Mouse (Mus musculus) lung, embryonic 15.5 days (tissue): Measurements from ENCODE around the gene Ptges2. TPM values are rescaled to one million over a fixed set of nuclear protein-coding genes. Genes with fewer than 3 reads are reported as not detected.
A peak's percentile ranks its signal among the peaks of the same experiment; 100 is the strongest.

Experiments
- ATAC-seq: fragments of 200-750 bp; cut with Nextera tagmentation; 2 replicates; pipeline ENCODE4 v1.8.0; 2017; ENCODE audit warnings: moderate number of reproducible peaks, borderline replicate concordance; ENCODE audit not compliant: low FRiP score, low TSS enrichment; ENCODE audit errors: extremely low read depth
- H3K27ac ChIP-seq: fragments of 300-500 bp; sonication (generic); 2 replicates; pipeline ENCODE4 v1.5.1; 2015; ENCODE audit warnings: moderate library complexity, mild to moderate bottlenecking, inconsistent platforms
- H3K27me3 ChIP-seq: fragments of 300-500 bp; sonication (generic); 2 replicates; pipeline ENCODE4 v1.6.1; 2015; ENCODE audit warnings: inconsistent platforms
- H3K36me3 ChIP-seq: fragments of 300-500 bp; sonication (generic); 2 replicates; pipeline ENCODE4 v1.6.1; 2015; ENCODE audit warnings: inconsistent platforms
- H3K4me1 ChIP-seq: fragments of 300-500 bp; sonication (generic); 2 replicates; pipeline ENCODE4 v1.6.1; 2015; ENCODE audit warnings: inconsistent platforms
- H3K4me2 ChIP-seq: fragments of 300-500 bp; sonication (generic); 2 replicates; pipeline ENCODE4 v1.6.1; 2015; ENCODE audit warnings: inconsistent platforms, mild to moderate bottlenecking, moderate library complexity
- H3K4me3 ChIP-seq: fragments of 300-500 bp; sonication (generic); 2 replicates; pipeline ENCODE4 v1.5.1; 2015; ENCODE audit warnings: mild to moderate bottlenecking, inconsistent platforms
- H3K9ac ChIP-seq: fragments of 300-500 bp; sonication (generic); 2 replicates; pipeline ENCODE4 v1.6.1; 2015; ENCODE audit warnings: inconsistent platforms
- H3K9me3 ChIP-seq: fragments of 300-500 bp; sonication (generic); 2 replicates; pipeline ENCODE4 v1.6.1; 2016; ENCODE audit warnings: inconsistent platforms
- WGBS: fragments of 180-500 bp; shearing (Covaris S2); methylation state at CpG from one replicate; pipeline ENCODE4 v1.1.7; 2015; 5-methylcytosine and 5-hydroxymethylcytosine counted together
- polyA plus RNA-seq: library from polyadenylated mRNA; unstranded; fragments of >200 nt; fragmentation: Nextera tagmentation; extraction: Ambion mirVana; gene quantifications from 2 replicates; pipeline ENCODE4 v1.2.1, GENCODE M21; 2015

The Ptges2 gene
- polyA plus RNA-seq = 22.6 and 25.4 TPM in 2 replicates

DNA sequence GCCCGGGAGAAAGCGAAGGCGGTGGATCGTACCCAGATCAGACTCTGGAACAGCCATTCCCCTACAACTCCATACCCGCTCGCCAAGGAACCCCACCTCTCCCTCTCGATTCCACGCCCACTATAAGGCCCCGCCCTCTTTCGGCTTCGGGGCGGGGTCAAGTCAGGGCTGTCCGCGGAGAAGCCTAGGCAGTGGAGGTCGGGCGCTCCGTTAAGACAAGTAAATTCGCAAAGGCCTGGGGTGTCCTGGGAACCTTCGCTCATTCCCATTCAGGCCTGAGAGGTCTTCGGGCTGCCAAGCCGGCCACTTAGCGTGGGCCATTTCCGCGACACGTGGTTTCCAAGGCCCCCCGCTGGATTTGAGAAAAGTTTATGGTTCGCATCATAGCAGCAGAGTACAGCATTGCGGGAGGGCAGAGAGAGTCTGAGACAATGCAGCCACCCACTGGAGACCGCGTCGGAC, at the start of gene Ptges2:
Ptges2 (plus strand) TSS at position 413 of the 462 bp plus-strand sequence.
- peak; percentile 92 for ATAC-seq
- H3K9ac ChIP-seq = peak within 1 kb of the TSS; percentile 72
- peak within 1 kb of the TSS; percentile 96 for H3K27ac ChIP-seq
- H3K27me3 ChIP-seq = no peaks in the 10 kb centered on the region
- H3K4me2 ChIP-seq = peak within 1 kb of the TSS; percentile 88
- H3K4me3 ChIP-seq = peak within 1 kb of the TSS; percentile 78
- no peaks in the 10 kb centered on the region for H3K36me3 ChIP-seq
- no peaks in the 10 kb centered on the region for H3K9me3 ChIP-seq
- WGBS = under 1% methylated on average over 31 of the region's 31 CpGs
- peaks cover 15% of the 10 kb centered on the region for H3K4me1 ChIP-seq

DNA sequence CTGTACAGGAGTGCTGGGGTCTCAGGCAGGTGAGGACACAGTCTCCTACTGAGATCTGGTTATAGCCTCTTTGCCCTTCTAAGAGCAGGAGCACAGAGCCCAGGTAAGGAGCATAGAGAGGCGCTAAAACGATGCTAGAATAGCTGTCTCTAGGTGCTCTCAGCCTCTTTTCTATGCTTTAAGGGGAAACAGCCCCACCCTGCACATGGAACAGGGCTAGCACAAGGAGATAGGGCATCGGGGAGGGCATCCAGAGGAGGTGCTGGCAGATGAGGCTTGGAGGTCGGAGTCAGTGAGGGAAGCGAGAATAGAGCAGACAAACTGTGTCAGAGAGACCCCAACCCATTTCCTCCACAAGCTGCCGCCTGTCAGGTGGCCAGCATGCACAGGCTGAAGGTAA, 48.7 kb upstream of the Ptges2 start:
- H3K4me1 ChIP-seq = peaks cover 11% of the 10 kb centered on the region
- no peak overlapping the region for H3K27ac ChIP-seq
- H3K9ac ChIP-seq = no peak overlapping the region
- H3K36me3 ChIP-seq = no peaks in the 10 kb centered on the region
- no peak overlapping the region for H3K4me2 ChIP-seq
- H3K9me3 ChIP-seq = no peaks in the 10 kb centered on the region
- WGBS = 62% methylated on average over 6 of the region's 6 CpGs
- no peak overlapping the region for H3K4me3 ChIP-seq
- H3K27me3 ChIP-seq = peaks cover 8% of the 10 kb centered on the region; the same call in 1 of the 2 replicates
- ATAC-seq = no peak

GRCm38 (mm10) chr2:32348311-32348710, 47.4 kb upstream of the Ptges2 start:
- no peak for ATAC-seq
- no peaks in the 10 kb centered on the region for H3K9me3 ChIP-seq
- H3K4me1 ChIP-seq = peaks cover 22% of the 10 kb centered on the region
- no peak overlapping the region for H3K9ac ChIP-seq
- peaks cover 8% of the 10 kb centered on the region; the same call in 1 of the 2 replicates for H3K27me3 ChIP-seq
- H3K4me3 ChIP-seq = no peak overlapping the region
- no peak overlapping the region for H3K4me2 ChIP-seq
- no peak overlapping the region for H3K27ac ChIP-seq
- no peaks in the 10 kb centered on the region for H3K36me3 ChIP-seq
- 76% methylated on average over 11 of the region's 11 CpGs for WGBS

GRCm38 (mm10) chr2:32349625-32350255, 46.0 kb upstream of the Ptges2 start:
- 44% methylated on average over 8 of the region's 8 CpGs for WGBS
- no peak overlapping the region for H3K27ac ChIP-seq
- no peak overlapping the region for H3K4me3 ChIP-seq
- no peaks in the 10 kb centered on the region for H3K9me3 ChIP-seq
- H3K27me3 ChIP-seq = peaks cover 8% of the 10 kb centered on the region; the same call in 1 of the 2 replicates
- no peak overlapping the region for H3K9ac ChIP-seq
- H3K4me2 ChIP-seq = no peak overlapping the region
- H3K4me1 ChIP-seq = peaks cover 24% of the 10 kb centered on the region
- H3K36me3 ChIP-seq = no peaks in the 10 kb centered on the region
- ATAC-seq = no peak

DNA sequence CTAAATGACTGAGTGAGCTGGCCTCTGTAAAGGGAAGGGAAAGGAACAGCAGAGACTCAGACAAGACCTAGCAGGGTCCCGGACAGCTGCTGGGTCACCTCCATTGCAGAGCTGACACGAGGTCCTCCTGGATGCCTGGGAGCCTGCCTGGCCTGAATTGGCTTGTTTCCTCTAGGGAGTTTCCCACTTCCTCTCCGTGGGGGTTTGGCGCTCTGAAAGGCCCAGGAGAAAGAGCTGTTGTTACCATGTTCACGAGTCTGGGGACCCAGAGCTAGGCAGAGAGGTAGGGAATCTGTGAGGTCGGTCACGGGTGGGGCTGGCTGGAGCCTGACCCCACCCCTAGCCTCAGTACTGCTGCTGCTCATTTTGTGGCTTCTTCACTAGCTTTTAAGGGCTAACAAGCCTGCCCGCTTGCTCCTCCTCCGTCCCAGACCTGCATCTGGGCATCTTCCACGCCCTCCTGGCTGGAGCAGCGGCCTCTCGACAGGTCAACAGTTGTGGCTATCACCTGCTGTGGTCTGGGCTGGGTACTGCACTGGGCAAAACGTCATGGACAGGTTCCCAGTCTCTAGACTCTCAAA, 45.1 kb upstream of the Ptges2 start:
- ATAC-seq = no peak
- Histone ChIP-seq H3K9me3 (no peaks in the 10 kb centered on the region), H3K27ac (no peak overlapping the region), H3K27me3 (peaks cover 8% of the 10 kb centered on the region; the same call in 1 of the 2 replicates), H3K4me1 (peaks cover 24% of the 10 kb centered on the region), H3K36me3 (no peaks in the 10 kb centered on the region), H3K4me3 (no peak overlapping the region), H3K4me2 (no peak overlapping the region), H3K9ac (no peak overlapping the region)
- WGBS = 56% methylated on average over 13 of the region's 13 CpGs

- Histone ChIP-seq H3K27ac (no peak overlapping the region), H3K9me3 (no peaks in the 10 kb centered on the region), H3K4me3 (peak overlapping the region; percentile 65), H3K4me1 (peaks cover 24% of the 10 kb centered on the region), H3K36me3 (no peaks in the 10 kb centered on the region), H3K27me3 (peaks cover 8% of the 10 kb centered on the region; the same call in 1 of the 2 replicates), H3K9ac (no peak overlapping the region), H3K4me2 (peak overlapping the region; percentile 99)
- WGBS = 37% methylated on average over 9 of the region's 9 CpGs
- ATAC-seq = no peak
Observed at GRCm38 (mm10) chr2:32351471-32351961, 44.2 kb upstream of the Ptges2 start.

- peaks cover 8% of the 10 kb centered on the region; the same call in 1 of the 2 replicates for H3K27me3 ChIP-seq
- H3K36me3 ChIP-seq = no peaks in the 10 kb centered on the region
- WGBS = 1% methylated on average over 42 of the region's 52 CpGs
- H3K27ac ChIP-seq = peak within 1 kb of the TSS; percentile 26; the same call in 1 of the 2 replicates
- no peaks in the 10 kb centered on the region for H3K9me3 ChIP-seq
- peak within 1 kb of the TSS; percentile 99 for H3K4me2 ChIP-seq
- peak within 1 kb of the TSS; percentile 65 for H3K4me3 ChIP-seq
- H3K4me1 ChIP-seq = peaks cover 24% of the 10 kb centered on the region
- H3K9ac ChIP-seq = peak within 1 kb of the TSS; percentile 57
- peak; percentile 23; the same call in 1 of the 2 replicates for ATAC-seq
Observed at GRCm38 (mm10) chr2:32352151-32353006, 43.3 kb upstream of the Ptges2 start, which contains the start of gene Ciz1. Gene Ciz1 (plus strand): TSS chr2:32352327.

- peaks cover 8% of the 10 kb centered on the region; the same call in 1 of the 2 replicates for H3K27me3 ChIP-seq
- H3K27ac ChIP-seq = peak within 1 kb of the TSS; percentile 26; the same call in 1 of the 2 replicates
- H3K4me3 ChIP-seq = peak within 1 kb of the TSS; percentile 65
- no peaks in the 10 kb centered on the region for H3K9me3 ChIP-seq
- no peaks in the 10 kb centered on the region for H3K36me3 ChIP-seq
- H3K4me1 ChIP-seq = peaks cover 24% of the 10 kb centered on the region
- H3K9ac ChIP-seq = peak within 1 kb of the TSS; percentile 57
- peak within 1 kb of the TSS; percentile 99 for H3K4me2 ChIP-seq
- peak; percentile 62; the same call in 1 of the 2 replicates for ATAC-seq
- WGBS = under 1% methylated on average over 63 of the region's 63 CpGs
Observed at GRCm38 (mm10) chr2:32353007-32353542, 42.6 kb upstream of the Ptges2 start, which contains the start of gene Dnm1. Gene Dnm1 (minus strand): TSS chr2:32353338.

- H3K27me3 ChIP-seq = peaks cover 8% of the 10 kb centered on the region; the same call in 1 of the 2 replicates
- H3K4me1 ChIP-seq = peaks cover 24% of the 10 kb centered on the region
- H3K4me3 ChIP-seq = no peak overlapping the region
- peak overlapping the region; percentile 57; the same call in 1 of the 2 replicates for H3K9ac ChIP-seq
- H3K36me3 ChIP-seq = no peaks in the 10 kb centered on the region
- ATAC-seq = no peak
- no peak overlapping the region for H3K27ac ChIP-seq
- H3K4me2 ChIP-seq = peak overlapping the region; percentile 99; the same call in 1 of the 2 replicates
- no peaks in the 10 kb centered on the region for H3K9me3 ChIP-seq
- WGBS = 34% methylated on average over 6 of the region's 6 CpGs
Observed at GRCm38 (mm10) chr2:32353836-32354235, 41.9 kb upstream of the Ptges2 start.

- H3K36me3 ChIP-seq = no peaks in the 10 kb centered on the region
- H3K27ac ChIP-seq = no peak overlapping the region
- H3K4me3 ChIP-seq = no peak overlapping the region
- H3K9me3 ChIP-seq = no peaks in the 10 kb centered on the region
- peaks cover 8% of the 10 kb centered on the region; the same call in 1 of the 2 replicates for H3K27me3 ChIP-seq
- no peak overlapping the region for H3K4me2 ChIP-seq
- 71% methylated on average over 3 of the region's 3 CpGs for WGBS
- ATAC-seq = no peak
- H3K9ac ChIP-seq = no peak overlapping the region
- peaks cover 24% of the 10 kb centered on the region for H3K4me1 ChIP-seq
Observed at GRCm38 (mm10) chr2:32354336-32354895, 41.3 kb upstream of the Ptges2 start.

GRCm38 (mm10) chr2:32356216-32356615, 39.5 kb upstream of the Ptges2 start:
- Histone ChIP-seq H3K27me3 (peaks cover 8% of the 10 kb centered on the region; the same call in 1 of the 2 replicates), H3K9ac (no peak overlapping the region), H3K4me3 (no peak overlapping the region), H3K36me3 (no peaks in the 10 kb centered on the region), H3K4me1 (peaks cover 27% of the 10 kb centered on the region), H3K4me2 (no peak overlapping the region), H3K9me3 (no peaks in the 10 kb centered on the region), H3K27ac (no peak overlapping the region)
- no peak for ATAC-seq
- WGBS = 54% methylated on average over 10 of the region's 10 CpGs
